Mouse (Mus musculus) c-Kit-positive CD71-negative TER-119-negative erythroid progenitor cells, embryonic 14.5 days (primary cell): ENCODE data around the gene Rnf7.

Experiments used
- DNase-seq: peaks from one replicate; pipeline ENCODE4 v3.0.0-alpha.2; 2013; ENCODE audit warnings: low read depth

The Rnf7 gene

DNA sequence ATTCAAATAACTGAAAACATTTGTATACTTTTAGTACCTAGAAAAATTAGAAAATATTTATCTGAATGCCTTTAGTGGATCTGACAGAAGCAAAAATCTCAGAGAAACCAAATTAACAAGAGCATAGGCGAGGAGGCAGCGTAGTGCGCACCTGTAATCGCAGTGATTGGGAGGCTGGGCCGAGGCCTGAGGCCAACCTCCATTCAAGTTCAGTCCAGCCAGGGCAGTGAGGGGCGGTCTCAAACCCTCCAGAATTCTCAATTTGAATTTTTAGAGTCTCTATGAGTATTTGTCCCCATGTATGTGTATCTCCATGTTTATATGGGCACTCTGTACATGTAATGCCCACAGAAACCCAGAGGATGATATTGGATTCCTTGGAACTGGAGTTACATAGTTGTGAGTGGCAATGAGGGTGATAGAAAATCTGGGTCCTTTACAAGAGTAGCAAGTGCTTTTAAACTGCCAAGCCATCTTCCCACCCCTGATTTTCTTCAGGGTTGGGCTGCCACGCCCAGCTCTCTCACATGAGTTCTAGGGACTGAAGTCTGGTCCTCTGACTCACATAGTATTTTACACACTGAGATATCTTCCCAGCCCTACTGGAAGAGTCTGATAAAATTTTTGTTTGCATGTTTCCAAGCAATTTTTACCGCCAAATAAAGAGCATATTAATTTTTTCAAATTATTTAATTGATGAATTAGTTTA is 8.1 kb downstream of the Rnf7 start:
- no peak for DNase-seq

DNA sequence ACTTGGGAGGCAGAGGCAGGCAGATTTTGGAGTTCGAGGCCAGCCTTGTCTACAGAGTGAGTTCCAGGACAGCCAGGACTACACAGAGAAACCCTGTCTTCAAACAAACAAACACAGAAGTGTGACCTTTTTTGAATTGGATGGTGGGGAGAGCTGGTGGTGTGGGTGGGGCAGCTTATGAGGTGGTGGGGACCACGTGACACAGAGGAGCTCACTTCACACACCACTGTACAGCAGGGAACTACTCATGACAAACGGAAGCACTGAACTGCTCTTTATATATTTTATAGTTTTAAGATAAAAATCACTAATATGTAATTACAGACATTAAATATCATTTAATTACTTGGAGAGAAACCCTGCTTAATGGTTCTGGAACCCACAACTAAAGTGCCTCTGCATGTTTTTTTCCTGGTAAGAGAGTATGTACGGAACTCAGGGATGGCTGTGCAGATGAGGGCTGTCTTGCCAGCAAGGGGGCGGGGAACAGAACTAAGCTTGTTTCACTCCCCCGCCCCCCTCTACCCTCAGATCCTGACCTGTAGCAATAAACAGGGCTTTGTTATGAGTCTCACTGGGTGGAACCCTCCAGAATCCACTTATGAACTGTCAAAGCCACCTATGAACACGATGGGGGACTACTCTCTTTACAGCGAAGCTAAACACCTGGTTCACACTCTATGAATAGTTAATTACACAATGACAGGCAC is 8.8 kb downstream of the Rnf7 start:
- DNase-seq = no peak

DNA sequence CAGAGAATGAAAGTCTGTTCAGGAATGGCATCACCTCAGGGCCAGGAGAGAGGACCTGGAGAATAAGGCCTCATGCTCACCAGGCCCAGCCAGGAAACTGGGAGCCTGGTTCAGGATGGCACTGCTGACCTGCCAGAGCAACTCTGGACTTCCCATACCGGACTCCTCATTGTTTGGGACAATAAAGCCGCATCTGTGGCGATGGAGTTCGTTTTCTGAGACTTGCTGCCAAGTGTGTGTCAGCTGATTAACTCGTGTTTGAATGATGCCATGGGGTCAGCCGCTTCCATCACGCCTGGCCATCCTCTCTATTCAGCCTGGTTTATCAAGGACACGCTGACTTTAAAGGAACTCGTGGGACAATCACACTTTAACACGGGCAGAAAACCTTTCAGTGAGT is 14.8 kb downstream of the Rnf7 start:
- no peak for DNase-seq

DNA sequence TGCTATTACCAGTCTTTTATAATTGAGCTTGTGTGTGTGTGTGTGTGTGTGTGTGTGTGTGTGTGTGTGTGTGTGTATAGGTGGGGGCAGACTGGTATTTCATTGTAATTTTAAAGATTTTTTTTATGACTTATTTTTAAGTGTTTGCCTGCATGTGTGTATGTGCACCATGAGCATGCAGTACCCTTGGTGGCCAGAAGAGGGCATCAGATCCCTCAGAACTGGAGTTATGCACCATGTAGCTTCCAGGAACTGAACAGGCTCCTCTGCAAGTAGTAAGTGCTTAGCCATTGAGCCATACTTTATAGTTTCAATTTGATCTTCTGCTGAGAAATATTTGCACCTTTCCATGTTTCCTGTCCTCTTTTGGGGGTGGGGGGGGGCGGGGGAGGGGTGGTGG is 16.9 kb downstream of the Rnf7 start:
- DNase-seq = no peak

DNA sequence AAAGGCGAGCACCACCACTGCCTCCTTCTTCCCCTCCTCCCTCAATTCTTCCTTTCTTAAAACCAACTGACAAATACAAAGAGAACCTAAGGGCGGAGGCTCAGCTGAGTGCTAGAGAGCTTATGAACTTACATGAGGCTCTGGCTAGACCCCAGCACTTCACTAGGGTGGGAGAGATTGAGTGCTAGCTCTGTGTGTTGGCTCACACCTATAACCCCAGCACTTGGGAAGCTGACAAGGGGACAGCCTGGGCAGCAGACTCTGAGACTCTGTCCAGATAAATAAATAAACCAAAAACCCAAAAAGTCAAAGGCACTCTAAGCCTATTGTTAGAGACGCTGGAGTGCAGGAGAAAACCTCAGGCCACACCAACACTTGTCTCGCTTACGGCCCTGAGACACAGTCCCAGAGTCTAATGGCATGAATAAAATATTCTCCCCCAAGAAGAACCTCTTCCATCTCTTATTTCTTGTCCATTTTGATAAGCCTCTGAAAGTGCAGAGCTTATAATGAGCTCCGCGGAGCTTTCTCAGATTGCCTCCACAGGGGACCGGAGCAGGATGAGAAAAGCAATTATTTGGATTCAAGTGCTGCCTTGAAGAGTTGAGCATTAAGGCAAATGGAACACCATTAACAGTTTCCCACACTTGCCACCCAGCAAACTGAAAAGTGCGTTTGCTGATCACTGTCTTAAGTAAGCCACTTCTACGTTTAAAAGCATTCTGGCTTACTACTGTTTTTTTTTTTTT is 18.2 kb downstream of the Rnf7 start:
- no peak for DNase-seq

DNA sequence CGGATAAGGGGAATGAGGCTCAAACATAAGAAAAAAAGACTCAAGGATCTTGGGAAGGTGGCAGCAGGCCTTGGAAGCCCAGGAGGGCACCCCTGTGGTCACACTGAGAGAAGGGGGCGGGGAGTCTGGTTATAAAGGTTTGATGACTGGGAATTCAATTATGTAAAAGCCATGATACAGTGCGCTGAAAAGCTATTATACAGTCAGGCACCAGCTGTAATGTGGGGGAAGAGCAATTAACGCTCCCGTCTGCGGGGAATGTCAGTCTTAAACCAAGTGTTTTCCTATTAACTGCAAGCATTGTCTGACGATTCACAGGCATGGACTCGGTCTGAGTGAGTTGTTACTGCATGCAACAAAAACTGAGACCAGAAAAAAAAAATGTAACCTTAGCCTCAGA is 22.9 kb downstream of the Rnf7 start:
- DNase-seq = no peak

DNA sequence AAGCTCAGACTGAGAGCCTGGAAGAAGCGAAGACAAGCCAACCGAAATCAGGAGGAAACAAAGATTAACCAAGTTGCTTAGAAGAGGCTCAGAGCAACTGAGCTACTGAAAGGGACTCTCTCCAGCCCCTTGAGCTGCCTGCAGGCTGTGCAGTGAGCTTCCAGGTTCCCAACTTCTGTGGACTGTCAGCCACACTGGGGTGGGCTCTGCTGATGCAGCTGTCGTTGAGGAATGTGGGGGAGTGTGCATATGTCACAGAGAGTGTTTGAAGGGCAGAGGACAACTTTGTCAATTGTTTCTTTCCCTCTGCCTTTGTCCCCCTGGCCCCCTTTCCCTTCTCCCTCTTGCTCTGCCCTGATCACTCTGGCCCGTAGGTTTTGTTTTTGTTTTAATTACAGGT is 25.5 kb downstream of the Rnf7 start:
- DNase-seq = no peak

DNA sequence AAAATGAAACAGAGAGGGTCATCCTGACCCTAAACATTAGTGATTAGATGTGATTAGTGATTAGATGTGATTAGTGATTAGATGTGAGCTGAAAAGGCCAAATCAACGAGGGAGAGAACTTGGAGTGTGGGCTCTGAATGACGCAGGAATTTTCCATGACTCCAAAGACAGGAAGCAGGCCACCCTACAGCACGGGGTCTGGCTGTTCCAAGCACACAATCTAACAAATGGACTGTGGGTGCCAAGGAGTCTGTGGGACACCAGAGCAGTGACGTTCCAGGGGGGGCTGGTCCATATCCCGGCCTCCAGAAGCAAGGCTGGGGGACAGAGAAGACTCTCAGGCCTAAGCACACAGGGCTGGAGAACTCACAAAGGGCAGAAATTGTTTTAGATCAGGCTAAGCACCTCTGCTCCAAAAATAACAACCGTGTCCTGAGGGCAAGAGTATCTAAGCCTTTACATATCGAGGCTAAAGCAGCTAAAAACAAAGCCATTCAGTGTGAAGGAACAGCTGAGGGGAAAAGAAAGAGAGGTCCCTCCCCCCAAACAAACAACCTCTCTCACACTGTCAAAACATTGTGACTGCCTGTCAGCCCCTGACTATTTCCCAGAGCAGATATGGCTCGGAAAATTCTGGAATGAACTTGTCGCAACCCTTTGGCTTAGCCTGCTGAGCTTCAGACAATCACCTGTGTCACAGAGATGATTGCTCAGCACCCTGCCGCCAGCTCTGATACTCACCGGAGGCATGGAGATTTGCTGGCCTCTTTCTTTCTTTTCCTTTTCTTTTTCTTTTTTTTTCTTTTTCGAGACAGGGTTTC is 27.4 kb downstream of the Rnf7 start:
- DNase-seq = no peak

DNA sequence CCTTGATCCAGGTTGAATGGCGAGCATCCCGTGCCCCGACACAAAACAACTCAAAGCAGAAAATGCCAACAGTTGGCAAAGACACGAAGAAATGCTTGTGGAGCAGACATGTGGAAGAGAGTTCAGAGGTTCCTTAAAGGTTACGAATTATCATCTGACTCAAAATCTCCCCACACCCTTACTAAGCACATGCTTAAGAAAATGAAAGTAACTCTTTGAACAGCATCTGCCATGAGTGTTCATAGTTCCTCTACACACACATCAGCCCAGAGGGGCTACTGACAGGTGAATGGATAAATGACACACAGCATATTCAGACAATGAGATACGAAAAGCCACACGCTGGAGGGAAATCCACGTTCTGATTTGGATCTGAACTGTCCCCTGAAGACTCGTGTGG is 29.0 kb downstream of the Rnf7 start:
- DNase-seq = no peak

DNA sequence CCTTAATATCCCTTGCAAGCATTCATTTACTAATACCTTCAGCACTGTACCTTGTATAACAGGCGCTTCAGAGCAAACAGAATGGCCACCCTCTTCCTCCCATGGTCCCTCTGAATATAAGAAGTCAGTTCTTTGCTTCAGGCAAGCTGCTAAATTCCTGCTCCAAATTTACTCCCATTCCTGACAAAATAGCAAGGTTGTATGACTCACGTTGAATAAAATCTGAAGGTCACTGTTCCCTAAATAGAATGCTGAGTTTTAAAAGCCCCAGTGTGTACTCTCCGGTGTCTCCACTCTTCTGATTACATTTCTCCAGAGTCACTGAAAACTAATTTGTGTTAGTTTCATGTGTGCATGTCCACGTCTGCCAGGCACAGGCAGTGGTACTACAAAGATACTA is 33.1 kb downstream of the Rnf7 start:
- no peak for DNase-seq

DNA sequence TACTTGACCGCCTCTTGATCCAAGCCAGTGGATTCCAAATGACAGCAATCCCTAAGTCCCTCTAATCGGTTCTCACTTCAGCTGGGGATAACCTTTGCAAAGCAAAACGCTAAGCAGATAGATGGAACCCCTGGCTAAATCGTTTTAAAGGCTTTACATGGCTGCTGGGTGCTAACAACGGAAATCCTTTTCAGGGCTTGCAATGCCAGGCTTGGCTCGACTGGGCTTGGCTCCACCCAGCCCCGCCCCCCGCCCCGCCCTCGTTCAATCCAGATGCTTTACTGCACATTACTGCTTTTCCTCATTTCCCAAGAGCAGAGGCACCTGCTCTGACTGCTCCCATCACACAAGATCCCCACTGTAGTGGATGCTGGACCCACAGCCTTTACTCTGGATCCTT is 36.4 kb downstream of the Rnf7 start:
- no peak for DNase-seq

DNA sequence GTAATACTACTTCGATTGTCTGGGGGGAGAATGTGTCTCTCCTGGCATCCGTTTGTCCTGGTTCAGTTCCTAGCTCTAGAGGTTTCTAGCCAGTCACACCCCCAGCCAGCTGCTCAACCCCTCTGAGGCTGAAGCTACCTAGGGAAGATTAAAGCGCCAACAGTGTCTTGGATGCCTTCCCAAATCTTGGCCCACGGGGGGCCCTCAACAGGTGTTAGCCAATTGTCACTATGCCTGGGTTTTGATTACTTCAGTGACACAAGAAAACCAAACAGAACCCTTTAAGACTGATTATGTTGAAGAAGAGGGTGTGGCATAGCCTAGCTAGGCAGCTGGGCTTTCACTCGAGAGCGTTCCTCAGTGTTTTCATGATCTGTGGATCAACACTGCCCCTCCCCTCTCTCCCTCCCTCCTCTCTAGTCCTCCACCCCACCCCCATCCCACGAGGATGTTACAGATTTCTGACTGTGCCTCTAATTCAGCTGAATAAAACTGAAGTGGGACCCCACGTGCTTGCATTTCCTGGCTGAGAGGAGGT is 40.1 kb downstream of the Rnf7 start:
- DNase-seq = no peak

DNA sequence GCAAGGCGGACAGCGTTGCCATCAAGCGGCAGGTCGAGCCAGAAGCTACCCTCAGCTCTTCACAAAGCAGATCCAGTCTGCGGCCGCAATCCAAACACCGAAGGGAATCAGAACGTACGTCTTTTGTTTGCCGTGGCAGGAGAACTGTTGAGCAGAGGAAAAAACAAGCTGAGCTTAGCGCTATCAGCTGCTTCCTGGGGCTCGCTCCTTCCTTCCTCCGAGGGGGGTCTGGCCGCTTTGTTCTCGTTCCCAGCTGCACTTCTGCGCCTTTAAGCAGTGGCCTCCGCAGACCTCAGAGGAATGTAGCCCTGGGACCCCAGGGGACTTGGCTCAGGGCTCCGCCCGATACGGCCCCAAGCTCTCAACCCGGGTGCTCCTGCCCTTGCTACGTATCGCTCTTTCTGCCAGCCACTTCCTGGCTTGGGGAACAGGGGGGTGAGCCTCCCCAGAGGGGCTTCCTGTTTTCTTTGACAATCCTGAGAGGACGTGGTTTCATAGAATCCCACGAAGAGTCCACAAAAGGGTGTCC is 40.6 kb downstream of the Rnf7 start:
- peak; percentile 46 for DNase-seq

DNA sequence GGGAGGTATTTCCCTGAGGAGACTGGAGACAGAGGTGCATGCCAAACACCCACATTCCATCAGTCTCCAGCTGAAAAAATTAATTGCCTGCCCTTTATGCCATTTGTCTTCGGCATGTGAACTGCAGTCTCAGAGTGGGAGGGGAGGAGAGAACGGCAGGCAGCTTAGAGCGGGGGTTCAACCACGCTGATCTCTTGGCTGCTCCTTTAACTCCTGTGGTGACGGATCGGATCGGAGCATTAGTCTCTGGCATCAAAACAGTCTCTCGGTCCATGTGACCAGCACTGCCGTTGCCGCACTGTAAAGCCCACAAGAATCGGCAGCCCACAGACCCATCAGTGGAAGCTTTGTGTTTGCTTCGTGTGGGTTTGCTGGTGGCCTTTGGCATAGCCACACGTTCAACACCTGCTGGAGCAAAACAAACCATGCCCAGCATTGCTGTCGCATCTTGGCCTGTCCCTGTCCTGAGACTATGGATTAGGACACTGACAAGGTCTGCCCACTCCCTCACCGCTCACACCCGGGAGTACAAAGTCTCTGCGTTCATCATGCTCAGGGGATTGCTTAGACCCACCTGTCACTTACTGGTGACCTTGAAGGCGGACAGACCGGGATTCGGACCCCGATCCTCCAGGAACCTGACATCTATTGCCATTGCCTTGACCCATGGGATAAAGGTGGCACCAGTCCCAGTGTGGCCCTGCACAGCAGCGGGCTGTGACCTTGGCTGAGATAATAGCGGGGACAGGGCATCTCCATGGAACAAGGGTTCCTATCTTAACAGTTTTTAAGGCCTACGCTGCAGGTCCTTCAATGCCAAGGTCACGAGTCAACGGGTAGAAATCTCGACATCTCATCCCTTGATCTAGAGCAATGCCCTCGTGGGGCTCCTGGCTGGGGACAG is 41.3 kb downstream of the Rnf7 start:
- no peak for DNase-seq

DNA sequence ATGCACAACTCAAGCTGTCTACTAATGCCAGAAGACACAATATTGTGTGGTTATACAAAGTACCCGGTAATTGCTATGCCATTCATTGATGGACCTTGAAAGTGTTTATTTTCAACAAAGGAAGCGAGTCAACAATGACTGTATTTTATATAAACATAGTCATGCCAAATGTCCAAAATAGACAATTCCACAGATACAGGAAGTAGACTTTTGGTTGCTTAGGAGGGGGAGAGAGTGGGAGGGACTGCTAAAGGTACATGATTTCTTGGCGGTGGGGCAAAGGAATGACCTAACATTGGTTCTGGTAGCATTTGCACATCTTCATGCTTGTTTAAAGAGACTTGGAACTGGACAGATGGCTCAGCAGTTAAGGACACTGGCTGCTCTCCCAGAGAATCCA is 45.9 kb downstream of the Rnf7 start:
- DNase-seq = no peak

DNA sequence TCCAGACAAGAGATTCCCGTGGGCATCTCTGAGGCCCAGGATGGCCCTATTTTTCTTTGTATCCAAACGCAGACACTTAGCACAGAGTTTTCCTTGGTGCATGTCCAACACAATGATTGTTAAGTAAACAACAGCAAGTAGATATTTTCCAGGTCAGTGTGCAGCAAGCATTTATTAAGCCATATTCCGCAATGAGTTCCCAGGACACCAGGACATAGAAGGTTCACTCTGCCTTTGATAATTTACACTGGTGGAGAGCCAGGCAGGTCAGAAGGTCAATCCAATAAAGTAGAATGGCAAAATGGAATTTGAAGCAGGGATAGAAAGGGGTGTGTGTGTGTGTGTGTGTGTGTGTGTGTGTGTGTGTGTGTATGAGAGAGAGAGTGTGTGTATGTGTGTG is 47.4 kb downstream of the Rnf7 start:
- DNase-seq = no peak

DNA sequence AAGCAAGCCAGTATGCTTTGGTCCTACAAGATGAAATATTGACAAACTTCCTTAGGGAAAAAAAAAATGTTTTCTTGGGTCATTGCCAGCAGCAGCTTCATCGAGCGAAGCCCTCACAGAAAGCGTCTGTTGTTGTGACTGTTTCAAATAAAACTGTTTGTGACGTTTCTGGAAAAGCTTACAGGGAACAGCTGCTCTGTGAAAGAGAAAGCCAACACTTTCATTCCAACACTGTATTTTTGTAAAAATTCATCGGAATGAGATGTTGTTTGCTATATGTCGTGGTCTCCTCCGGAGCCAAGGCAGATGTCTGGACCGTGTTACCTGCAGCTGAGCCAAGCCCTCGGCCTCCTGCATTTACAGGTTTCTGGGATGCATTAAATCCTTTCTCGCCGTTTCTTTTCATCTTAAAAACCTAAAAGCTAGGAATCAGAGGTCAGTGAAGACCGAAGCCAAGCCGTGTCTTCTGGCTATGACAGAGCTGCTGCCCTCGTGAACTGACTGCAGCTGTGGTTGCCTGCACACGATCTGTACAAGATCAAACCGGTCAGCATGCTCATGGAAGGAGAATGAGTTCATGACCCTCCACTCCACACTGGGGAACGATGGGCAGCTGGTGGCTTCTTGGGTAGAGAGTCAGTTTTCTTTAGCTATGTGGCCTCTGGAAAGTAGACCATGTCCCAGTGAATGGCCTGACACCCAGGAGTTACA is 50.0 kb downstream of the Rnf7 start:
- DNase-seq = no peak

DNA sequence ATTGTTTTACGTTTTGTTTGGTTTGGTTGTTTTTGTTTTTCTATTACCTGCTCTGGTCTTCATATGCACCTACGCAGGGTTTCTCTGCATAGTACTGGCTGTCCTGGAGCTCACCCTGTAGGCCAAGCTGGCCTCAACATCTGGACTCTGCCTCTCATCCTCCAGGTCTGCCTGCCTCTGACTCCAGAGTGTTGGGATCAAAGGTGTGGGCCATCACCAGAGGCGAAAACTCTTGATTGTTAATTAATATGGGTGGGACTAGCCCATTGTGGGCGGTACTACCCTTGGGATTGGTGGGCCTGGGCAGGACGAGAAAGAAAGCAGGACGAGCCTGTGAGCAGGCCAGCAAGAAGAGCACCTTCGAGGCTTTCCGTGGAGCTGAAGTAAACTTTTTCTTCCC is 54.4 kb downstream of the Rnf7 start:
- DNase-seq = no peak
